Mouse (Mus musculus): ENCODE measurements around the gene Sytl1. TPM values are rescaled to one million over a fixed set of nuclear protein-coding genes. Genes with fewer than 3 reads are reported as not detected.

Sytl1 gene
- polyA plus RNA-seq, 1 experiment = 15.2 TPM

- no peak for DNase-seq (ENCODE audit: low read depth)
Measured at GRCm38 (mm10) chr4:133278482-133278881, 15.6 kb upstream of the Sytl1 start.

DNA sequence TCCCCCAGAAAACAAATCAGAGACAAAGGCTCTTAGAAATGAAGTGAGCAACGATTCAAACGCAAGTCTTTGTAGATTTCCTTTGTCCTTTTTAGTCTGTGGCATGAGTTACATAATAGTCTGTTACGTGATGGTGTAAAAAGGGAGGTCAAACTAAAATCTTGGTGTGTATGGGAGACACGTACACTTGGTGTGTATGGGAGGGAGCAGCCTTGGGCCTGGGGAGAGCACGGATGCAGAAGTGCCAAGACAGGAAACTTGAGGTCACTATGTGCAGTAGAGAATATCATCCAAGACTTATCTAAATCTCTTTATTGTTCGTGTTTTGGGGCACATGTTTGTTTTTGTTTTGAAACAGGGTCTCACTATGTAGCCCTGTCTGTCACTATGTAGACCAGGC lies 15.2 kb upstream of the Sytl1 start:
- no peak for DNase-seq (ENCODE audit: low read depth)

DNA sequence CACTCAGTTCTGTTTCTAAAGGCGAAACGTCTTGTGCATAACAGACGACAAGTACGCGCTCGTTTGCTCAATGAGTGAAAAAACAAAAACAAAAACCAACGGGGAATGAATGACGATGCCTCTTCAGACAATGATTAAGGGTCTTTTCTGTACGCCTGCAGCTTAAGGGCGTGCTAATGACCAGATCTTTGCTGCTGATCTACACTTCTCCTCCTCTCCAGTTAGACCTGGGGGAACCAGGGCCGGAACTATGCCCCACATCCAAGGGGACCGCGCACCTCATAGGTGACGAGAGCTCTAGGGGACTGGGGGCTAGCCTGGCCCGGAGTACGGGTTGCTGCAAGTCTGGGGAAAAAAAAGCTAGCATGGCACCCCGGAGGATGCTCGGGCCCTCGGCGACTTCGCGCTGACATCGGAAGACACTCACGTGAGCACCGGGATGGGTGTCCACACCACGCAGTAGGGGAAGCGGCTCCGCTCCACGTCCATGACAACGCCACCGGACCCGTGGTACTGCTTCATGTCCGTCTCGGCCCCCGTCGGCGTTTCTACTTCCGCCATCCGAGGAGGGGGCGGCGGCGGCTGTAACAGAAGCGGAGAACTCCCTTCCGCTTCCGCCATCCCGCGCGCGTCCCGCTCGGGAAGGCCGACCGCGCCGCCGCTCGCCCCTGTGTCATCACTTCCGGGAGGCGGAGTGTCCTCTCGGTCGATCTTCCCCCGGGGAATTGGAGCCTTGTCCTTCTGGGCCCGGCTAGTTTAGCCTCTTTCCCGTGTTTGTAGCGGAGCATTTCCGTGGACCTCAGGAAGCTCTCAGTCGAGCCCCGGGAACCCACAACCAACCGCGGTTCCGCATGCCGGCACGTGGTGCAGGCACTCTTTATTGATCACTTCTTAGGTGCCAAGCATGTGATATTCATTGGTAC lies 14.5 kb upstream of the Sytl1 start, which contains the start of gene Tmem222:
Tmem222 (minus strand) TSS at position 689 of the 923 bp plus-strand sequence.
- DNase-seq (ENCODE audit: low read depth) = no peak

DNA sequence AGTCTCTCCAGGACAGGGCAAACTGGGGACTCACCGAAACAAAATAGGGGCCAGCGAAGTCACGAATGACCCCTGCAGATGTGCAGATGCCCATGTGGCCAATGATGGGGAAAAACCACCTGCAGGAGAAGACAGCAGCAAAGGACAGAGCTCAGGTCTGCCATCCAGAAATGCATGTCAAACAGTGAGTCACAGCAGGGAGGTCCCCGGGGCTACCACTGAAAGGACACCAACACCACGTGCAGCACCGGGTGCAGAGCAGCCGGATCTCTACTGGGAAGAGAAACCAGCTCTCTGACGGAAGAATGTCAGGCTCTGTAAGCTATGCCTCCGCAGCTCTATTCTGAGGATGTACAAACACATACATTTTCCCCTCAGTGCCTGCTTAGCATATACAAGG lies 8.0 kb upstream of the Sytl1 start:
- no peak for DNase-seq (ENCODE audit: low read depth)

- DNase-seq (ENCODE audit: low read depth) = no peak
Measured at GRCm38 (mm10) chr4:133269596-133269995, 6.7 kb upstream of the Sytl1 start.

GRCm38 (mm10) chr4:133268931-133269330 lies 6.0 kb upstream of the Sytl1 start:
- no peak for DNase-seq (ENCODE audit: low read depth)

DNA sequence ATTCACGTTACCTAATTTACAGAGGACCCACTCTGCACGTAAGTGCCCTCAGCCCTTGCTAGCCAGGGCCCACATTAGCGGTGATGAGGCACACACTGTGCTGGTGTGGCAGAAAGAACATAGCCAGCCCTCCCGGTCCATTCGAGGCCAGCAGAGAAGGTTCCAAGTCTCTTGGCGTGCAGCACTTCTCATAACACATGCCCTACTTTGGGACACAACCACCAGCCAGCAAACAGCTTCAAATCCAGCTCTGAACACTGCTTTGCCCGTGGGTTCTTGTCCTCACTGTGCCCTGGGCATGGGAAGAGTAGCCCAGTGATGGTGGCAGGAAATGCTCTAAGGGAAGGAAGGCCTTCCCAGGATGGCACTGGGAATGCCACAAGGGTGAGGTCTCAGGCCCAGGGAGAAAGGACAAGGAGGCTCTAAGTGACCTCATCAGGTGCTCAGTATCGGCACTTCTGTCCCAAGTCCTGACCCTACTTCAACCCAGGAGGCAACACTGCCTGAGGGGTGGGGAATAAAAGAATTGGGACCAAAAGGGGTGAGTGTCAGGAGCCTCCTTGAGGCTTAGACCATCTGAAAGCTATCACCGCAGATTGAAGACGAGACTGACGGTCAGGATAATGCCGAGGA lies 3.5 kb upstream of the Sytl1 start:
- DNase-seq (ENCODE audit: low read depth) = no peak

- no peak for DNase-seq (ENCODE audit: low read depth)
Measured at GRCm38 (mm10) chr4:133265759-133266158, 2.8 kb upstream of the Sytl1 start.

GRCm38 (mm10) chr4:133265297-133265696 lies 2.4 kb upstream of the Sytl1 start:
- no peak for DNase-seq (ENCODE audit: low read depth)

GRCm38 (mm10) chr4:133264559-133264958 lies 1.6 kb upstream of the Sytl1 start:
- no peak for DNase-seq (ENCODE audit: low read depth)

- DNase-seq (ENCODE audit: low read depth) = no peak
Measured at GRCm38 (mm10) chr4:133263756-133264155, 843 bp upstream of the Sytl1 start.

DNA sequence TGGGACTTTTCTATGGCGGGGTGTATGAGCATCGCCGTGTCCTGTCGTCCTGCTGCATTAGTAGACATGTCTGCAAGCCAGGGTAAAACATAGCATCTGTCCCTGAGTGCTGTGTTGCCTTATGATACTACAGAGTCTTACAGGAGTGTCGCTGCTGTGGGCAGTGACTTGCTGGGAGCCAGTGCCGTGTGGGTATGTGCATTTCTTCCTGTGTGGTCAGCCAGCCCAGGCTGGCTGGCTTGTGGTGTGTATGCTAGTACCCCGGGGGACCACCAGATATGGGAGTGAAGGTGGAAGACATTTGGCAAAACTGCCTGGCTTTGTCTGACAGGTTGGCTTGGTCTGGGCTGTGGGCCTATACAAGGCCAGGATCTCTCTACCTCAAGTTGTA lies 543 bp downstream of the Sytl1 start:
- no peak for DNase-seq (ENCODE audit: low read depth)

DNA sequence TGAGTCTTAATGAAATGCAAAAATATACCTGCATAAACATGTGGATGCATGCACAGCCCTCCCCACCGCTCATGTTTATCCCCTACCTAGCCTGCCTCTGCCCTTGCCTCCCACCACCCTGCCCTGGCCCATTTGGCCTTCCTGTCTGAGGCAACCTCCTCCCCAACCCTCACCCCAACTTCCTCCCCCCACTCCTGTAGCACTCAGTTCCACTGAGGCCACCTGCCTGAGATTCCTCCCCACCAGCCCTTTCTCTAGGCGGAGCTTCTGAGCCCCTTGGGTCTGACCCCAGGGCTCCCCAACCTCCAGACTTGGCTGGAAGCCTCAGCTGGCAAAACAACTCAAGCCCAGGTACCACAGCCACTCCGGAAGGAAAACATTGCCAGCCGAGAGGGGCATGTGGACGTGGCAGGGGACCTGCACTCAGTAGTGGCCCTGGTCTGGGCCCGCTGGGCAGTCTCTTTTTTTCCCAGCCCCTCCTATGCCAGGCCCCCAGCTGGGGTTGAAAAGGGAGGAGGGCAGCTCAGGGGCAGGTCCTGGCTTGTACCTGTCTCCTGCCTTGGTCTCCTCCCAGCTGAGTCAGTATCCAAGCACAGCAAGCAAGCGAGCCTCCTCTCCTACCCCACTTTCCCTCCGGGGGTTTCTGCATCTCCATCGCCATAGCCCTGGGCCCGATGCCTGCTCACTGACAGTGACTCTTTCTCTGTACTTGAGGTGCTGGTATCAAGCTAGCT lies 1.1 kb downstream of the Sytl1 start:
- no peak for DNase-seq (ENCODE audit: low read depth)

GRCm38 (mm10) chr4:133257798-133258408 lies 5.0 kb downstream of the Sytl1 start:
- no peak for DNase-seq (ENCODE audit: low read depth)

DNA sequence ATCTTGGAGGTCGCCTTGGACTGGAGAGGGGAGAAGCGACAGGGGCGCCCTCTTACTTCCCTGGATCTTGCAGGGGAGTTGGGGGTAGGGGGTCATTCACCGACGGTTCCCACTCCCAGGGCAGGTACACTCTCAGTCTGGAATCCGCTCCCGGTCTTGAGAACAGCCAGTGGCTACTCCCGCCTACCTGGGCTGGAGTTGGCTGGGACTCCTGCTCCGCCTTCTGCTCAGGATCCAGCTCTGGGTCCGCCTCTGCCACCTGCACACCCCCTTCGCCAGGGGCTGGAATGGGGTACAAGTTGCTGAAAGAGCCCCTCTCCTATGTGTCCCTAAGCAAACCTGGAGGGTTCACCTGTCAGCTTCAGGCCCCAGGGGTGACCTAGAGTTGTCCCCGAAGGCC lies 5.7 kb downstream of the Sytl1 start:
- no peak for DNase-seq (ENCODE audit: low read depth)

GRCm38 (mm10) chr4:133256820-133257219 lies 6.1 kb downstream of the Sytl1 start:
- DNase-seq (ENCODE audit: low read depth) = no peak

GRCm38 (mm10) chr4:133255392-133255791 lies 7.5 kb downstream of the Sytl1 start:
- no peak for DNase-seq (ENCODE audit: low read depth)

- no peak for DNase-seq (ENCODE audit: low read depth)
Measured at GRCm38 (mm10) chr4:133253412-133253811, 9.5 kb downstream of the Sytl1 start.

GRCm38 (mm10) chr4:133252089-133252488 lies 10.8 kb downstream of the Sytl1 start:
- DNase-seq (ENCODE audit: low read depth) = no peak

DNA sequence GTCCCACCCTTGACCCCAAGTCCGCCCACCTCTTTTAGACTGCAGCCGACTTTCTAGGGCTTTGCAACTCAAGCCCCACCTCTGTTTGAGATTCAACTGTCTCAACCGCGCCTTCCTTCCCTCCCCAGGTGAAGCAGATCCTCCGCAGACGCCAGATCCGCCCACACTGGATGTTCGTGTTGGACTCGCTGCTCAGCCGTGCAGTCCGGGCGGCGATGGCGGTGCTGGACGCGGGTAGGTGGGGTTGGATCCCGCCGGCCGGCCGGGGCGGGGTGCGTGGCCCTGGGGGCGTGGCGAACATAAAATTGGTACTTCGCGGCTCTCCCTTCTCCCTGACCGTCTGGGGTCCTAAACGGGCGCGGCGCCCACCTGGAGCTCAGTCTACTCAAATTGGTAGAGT lies 11.7 kb downstream of the Sytl1 start:
- no peak for DNase-seq (ENCODE audit: low read depth)

- DNase-seq (ENCODE audit: low read depth) = no peak
Measured at GRCm38 (mm10) chr4:133250609-133251008, 12.3 kb downstream of the Sytl1 start.
